Mouse (Mus musculus): ENCODE measurements around the gene Camkk1. TPM values are rescaled to one million over a fixed set of nuclear protein-coding genes. Genes with fewer than 3 reads are reported as not detected.

Gene Camkk1
- total RNA-seq, 2 experiments from 2014 or later, result 2.5 to 2.6 TPM

Other genes starting within 250 kb of the Camkk1 start
- 10 to 100 TPM; 12.5 to 13.6 TPM for gene Cyb5d2, start 222.9 kb upstream of the Camkk1 start, total RNA-seq (2021)
- gene Zzef1, start 222.8 kb upstream of the Camkk1 start, total RNA-seq (2021), result 10 to 100 TPM; 38.6 to 41.7 TPM
- 10 to 100 TPM; 16.6 to 18.3 TPM for gene Atp2a3, start 57.8 kb upstream of the Camkk1 start, total RNA-seq (2021)
- gene P2rx1, start 19.9 kb upstream of the Camkk1 start, total RNA-seq (2021), result 1 to 10 TPM; 1.3 to 3.2 TPM
- gene Ncbp3, start 28.8 kb downstream of the Camkk1 start, total RNA-seq (2021), result 10 to 100 TPM; 15.2 to 17.2 TPM
- gene Itgae, start 71.6 kb downstream of the Camkk1 start, total RNA-seq (2021), result under 1 TPM; 0.42 to 0.45 TPM
- gene Haspin, start 119.3 kb downstream of the Camkk1 start, total RNA-seq (2021), result 1 to 10 TPM; 4.6 to 5.9 TPM
- gene P2rx5, start 141.4 kb downstream of the Camkk1 start, total RNA-seq (2021), result 1 to 10 TPM; 1.8 to 2.7 TPM
- 10 to 100 TPM; 60.5 to 72.1 TPM for gene Emc6, start 158.0 kb downstream of the Camkk1 start, total RNA-seq (2021)
- gene Tax1bp3, start 158.1 kb downstream of the Camkk1 start, total RNA-seq (2021), result 10 to 100 TPM; 74.0 to 82.4 TPM
- gene Ctns, start 180.0 kb downstream of the Camkk1 start, total RNA-seq (2021), result 10 to 100 TPM; 19.1 to 19.4 TPM
- 1 to 10 TPM; 6.8 to 9.0 TPM for gene Shpk, start 180.5 kb downstream of the Camkk1 start, total RNA-seq (2021)
- gene Trpv1, start 215.3 kb downstream of the Camkk1 start, total RNA-seq (2021), result under 1 TPM; 0.14 to 0.22 TPM
- gene Trpv3, start 248.4 kb downstream of the Camkk1 start, total RNA-seq (2021), result under 1 TPM; 0.08 to 0.17 TPM